Mouse (Mus musculus) embryonic fibroblast, embryonic 13.5 days (primary cell): ENCODE measurements at regions not wholly inside any gene's neighbourhood (a gene's known extent, or its start where the extent isn't known, plus 50 kb on each side); places are given as distances from the start of the nearest gene placed in this dataset.

Experiments used
- H3K27ac ChIP-seq: 2 replicates; pipeline ENCODE4 v1.5.1; 2012; ENCODE audit warnings: low read length, control low read depth, inconsistent platforms; ENCODE audit not compliant: insufficient read depth
- H3K4me1 ChIP-seq: 2 replicates; pipeline ENCODE4 v1.6.1; 2011; ENCODE audit warnings: low read length; ENCODE audit not compliant: control insufficient read depth, insufficient read depth
- H3K4me3 ChIP-seq: 2 replicates; pipeline ENCODE4 v1.5.1; 2011; ENCODE audit warnings: mild to moderate bottlenecking, control low read depth, low read length; ENCODE audit not compliant: insufficient read depth
- CTCF ChIP-seq: IDR thresholded peaks from 2 replicates; pipeline ENCODE4 v1.5.1; 2011; ENCODE audit warnings: mild to moderate bottlenecking, control low read depth, low read length, moderate library complexity, borderline replicate concordance; ENCODE audit not compliant: insufficient read depth
- POLR2A ChIP-seq: IDR thresholded peaks from 2 replicates; pipeline ENCODE4 v1.6.1; 2011; ENCODE audit warnings: low read depth, mild to moderate bottlenecking, control low read depth, low read length, moderate library complexity

- no peak overlapping the region for H3K4me3 ChIP-seq
- no peak for TF ChIP-seq POLR2A
- TF ChIP-seq CTCF: no peak
- no peak overlapping the region for H3K27ac ChIP-seq
- no peaks in the 10 kb centered on the region for H3K4me1 ChIP-seq
Observed at GRCm38 (mm10) chr3:120861641-120862040, 309.9 kb downstream of the Rwdd3 start.

DNA sequence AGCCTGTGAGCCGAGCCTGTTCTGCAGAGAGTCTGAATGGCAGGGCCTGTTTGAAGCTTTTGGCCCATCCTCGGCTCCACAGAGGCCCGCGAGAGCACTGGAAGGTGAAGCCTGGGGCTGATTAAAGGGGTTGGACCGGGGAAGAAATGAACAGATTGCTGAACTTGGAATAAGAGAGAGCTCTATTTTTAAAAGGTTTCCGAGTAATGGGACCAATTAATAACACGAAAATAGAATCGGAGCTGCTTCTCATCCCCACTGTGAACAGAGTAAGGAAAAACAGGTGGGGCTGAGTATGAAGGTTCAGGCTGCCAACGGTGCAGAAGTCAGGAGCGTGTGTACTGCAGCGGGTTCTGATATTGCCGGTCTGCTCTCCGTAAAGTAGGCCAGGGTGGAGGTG lies 313.2 kb downstream of the Rwdd3 start:
- no peaks in the 10 kb centered on the region for H3K4me1 ChIP-seq
- no peak for TF ChIP-seq POLR2A
- TF ChIP-seq CTCF: no peak
- no peak overlapping the region for H3K4me3 ChIP-seq
- no peak overlapping the region for H3K27ac ChIP-seq

DNA sequence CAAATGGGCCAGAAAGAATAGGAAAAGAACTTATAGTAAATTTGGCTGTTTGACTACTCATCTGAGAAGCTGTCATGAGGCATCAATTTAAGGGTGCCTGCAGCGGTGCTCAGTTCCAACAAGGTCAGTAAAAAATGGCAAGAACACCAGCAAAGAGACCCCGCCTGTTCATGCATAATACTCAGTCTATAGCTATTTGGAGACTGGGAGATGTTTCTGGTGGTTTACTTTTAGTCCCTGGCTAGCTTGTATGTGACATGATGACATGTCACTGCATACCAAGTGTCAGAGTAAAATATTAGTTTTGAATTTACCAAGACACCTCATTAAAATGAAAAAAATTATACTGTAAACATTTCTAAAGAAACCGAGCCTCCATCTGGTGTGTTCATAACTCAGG lies 317.2 kb downstream of the Rwdd3 start:
- TF ChIP-seq CTCF (no peak), POLR2A (no peak)
- Histone ChIP-seq H3K27ac (no peak overlapping the region), H3K4me3 (no peak overlapping the region), H3K4me1 (no peaks in the 10 kb centered on the region)

- no peak for TF ChIP-seq CTCF
- TF ChIP-seq POLR2A: no peak
- Histone ChIP-seq H3K4me3 (no peak overlapping the region), H3K27ac (no peak overlapping the region), H3K4me1 (no peaks in the 10 kb centered on the region)
Observed at GRCm38 (mm10) chr3:120843623-120844022, 327.9 kb downstream of the Rwdd3 start.

DNA sequence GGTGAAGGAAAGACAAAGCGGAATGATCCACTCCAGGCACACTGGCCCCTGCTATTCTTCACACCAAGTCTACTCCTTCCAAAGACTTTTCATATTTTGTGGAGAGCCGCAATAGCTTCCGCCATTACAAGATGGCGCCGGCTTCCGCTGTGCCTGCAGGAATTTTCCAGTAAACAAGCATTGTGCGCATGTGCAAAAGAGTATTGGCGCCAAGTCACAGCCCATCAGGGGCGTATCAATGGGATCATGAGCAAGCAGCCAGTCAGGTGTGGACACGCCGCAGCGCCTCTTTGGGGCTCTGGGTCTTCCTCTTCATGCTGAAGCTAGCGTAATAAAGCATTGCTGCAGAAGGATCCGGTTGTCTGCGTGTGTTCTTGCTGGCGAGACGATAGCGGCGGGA lies 348.0 kb downstream of the Rwdd3 start:
- Histone ChIP-seq H3K4me3 (no peak overlapping the region), H3K27ac (no peak overlapping the region), H3K4me1 (no peaks in the 10 kb centered on the region)
- TF ChIP-seq POLR2A: no peak
- no peak for TF ChIP-seq CTCF

DNA sequence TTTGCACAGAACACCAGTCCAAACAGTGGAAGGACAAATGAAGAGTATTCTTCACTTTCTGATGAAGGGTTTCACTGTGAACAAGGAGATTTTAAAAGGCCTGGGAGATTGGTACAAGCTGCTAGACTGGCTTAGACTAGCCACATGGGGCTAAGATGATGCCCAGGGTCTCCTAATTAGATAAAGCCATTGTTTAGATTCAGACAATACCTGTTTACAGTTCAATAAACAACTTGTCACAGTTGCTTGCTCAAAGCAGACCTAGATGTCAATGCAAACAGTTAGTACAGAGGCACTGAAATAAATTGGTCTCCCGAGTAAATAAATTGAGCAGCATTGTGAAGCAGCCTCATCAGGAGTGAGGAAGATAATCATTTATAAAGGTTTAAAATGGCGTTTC lies 359.6 kb downstream of the Rwdd3 start:
- H3K4me1 ChIP-seq: no peaks in the 10 kb centered on the region
- no peak overlapping the region for H3K4me3 ChIP-seq
- no peak overlapping the region for H3K27ac ChIP-seq
- TF ChIP-seq POLR2A: no peak
- TF ChIP-seq CTCF: no peak

- Histone ChIP-seq H3K4me1 (no peaks in the 10 kb centered on the region), H3K27ac (no peak overlapping the region), H3K4me3 (no peak overlapping the region)
- TF ChIP-seq CTCF: no peak
- TF ChIP-seq POLR2A: no peak
Observed at GRCm38 (mm10) chr3:120810527-120810926, 361.0 kb downstream of the Rwdd3 start.

GRCm38 (mm10) chr3:120810048-120810447 lies 361.4 kb downstream of the Rwdd3 start:
- H3K27ac ChIP-seq: no peak overlapping the region
- H3K4me1 ChIP-seq: no peaks in the 10 kb centered on the region
- no peak for TF ChIP-seq POLR2A
- no peak for TF ChIP-seq CTCF
- no peak overlapping the region for H3K4me3 ChIP-seq

GRCm38 (mm10) chr3:120786659-120787058 lies 384.8 kb downstream of the Rwdd3 start:
- TF ChIP-seq CTCF: no peak
- TF ChIP-seq POLR2A: no peak
- Histone ChIP-seq H3K27ac (no peak overlapping the region), H3K4me3 (no peak overlapping the region), H3K4me1 (no peaks in the 10 kb centered on the region)

- Histone ChIP-seq H3K27ac (no peak overlapping the region), H3K4me3 (no peak overlapping the region), H3K4me1 (no peaks in the 10 kb centered on the region)
- TF ChIP-seq CTCF (no peak), POLR2A (no peak)
Observed at GRCm38 (mm10) chr3:120781486-120781885, 390.0 kb downstream of the Rwdd3 start.

DNA sequence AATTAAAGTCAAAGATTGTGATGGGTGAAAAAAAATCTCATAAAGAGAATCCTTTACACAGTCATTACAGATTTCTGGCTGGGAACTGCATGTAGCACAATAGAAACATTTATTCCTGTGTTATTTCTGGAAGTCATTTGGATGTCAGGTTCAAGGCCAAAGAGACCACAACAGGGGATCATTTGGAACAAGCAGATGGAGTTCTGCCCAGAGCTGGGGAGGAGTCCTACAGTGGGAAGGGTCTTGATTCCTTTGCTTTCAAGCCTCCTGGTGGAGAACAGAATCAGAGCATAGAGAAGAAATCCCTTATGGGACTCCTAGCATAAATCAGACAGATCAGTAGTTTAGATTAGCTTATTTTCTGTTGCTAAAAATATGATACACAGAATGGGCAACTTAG lies 392.4 kb downstream of the Rwdd3 start:
- no peak overlapping the region for H3K4me3 ChIP-seq
- H3K27ac ChIP-seq: no peak overlapping the region
- H3K4me1 ChIP-seq: no peaks in the 10 kb centered on the region
- TF ChIP-seq CTCF (no peak), POLR2A (no peak)
